Mouse (Mus musculus) intestine, embryonic 16.5 days (tissue): ENCODE measurements around the gene Inpp5a. TPM values are rescaled to one million over a fixed set of nuclear protein-coding genes. Genes with fewer than 3 reads are reported as not detected.
A peak's percentile ranks its signal among the peaks of the same experiment; 100 is the strongest.

Experiments used
- ATAC-seq: fragments of 200-750 bp; cut with Nextera tagmentation; 2 replicates; pipeline ENCODE4 v1.8.0; 2017; ENCODE audit warnings: moderate TSS enrichment, moderate library complexity
- H3K27ac ChIP-seq: fragments of 300-500 bp; sonication (generic); 2 replicates; pipeline ENCODE4 v1.5.1; 2014; ENCODE audit warnings: mild to moderate bottlenecking, low read length
- H3K27me3 ChIP-seq: fragments of 300-500 bp; sonication (generic); replicated peaks from 2 replicates; pipeline ENCODE4 v1.6.1; 2014; ENCODE audit warnings: low read length, control low read depth, mixed read lengths; ENCODE audit not compliant: control insufficient read depth, insufficient read depth
- H3K36me3 ChIP-seq: fragments of 300-500 bp; sonication (generic); 2 replicates; pipeline ENCODE4 v1.6.1; 2014; ENCODE audit warnings: low read length, control low read depth; ENCODE audit not compliant: control insufficient read depth, insufficient read depth
- H3K4me1 ChIP-seq: fragments of 300-500 bp; sonication (generic); 2 replicates; pipeline ENCODE4 v1.6.1; 2014; ENCODE audit warnings: low read length, control low read depth, mixed read lengths; ENCODE audit not compliant: control insufficient read depth, insufficient read depth
- H3K4me2 ChIP-seq: fragments of 300-500 bp; sonication (generic); 2 replicates; pipeline ENCODE4 v1.6.1; 2014; ENCODE audit warnings: low read depth, low read length, control low read depth
- H3K4me3 ChIP-seq: fragments of 300-500 bp; sonication (generic); 2 replicates; pipeline ENCODE4 v1.5.1; 2014; ENCODE audit warnings: mild to moderate bottlenecking, low read length
- H3K9ac ChIP-seq: fragments of 300-500 bp; sonication (generic); 2 replicates; pipeline ENCODE4 v1.6.1; 2014; ENCODE audit warnings: low read depth, low read length
- H3K9me3 ChIP-seq: fragments of 300-500 bp; sonication (generic); 2 replicates; pipeline ENCODE4 v1.6.1; 2016; ENCODE audit warnings: low read length, control low read depth; ENCODE audit not compliant: control insufficient read depth
- WGBS: fragments of 180-500 bp; shearing (Covaris S2); extraction: QIAGEN DNeasy Blood & Tissue Kit; methylation state at CpG from one replicate; pipeline ENCODE4 v1.1.7; 2014; 5-methylcytosine and 5-hydroxymethylcytosine counted together
- polyA plus RNA-seq: library from polyadenylated mRNA; unstranded; fragments of >200 nt; fragmentation: Nextera tagmentation; extraction: Ambion mirVana; gene quantifications from 2 replicates; pipeline ENCODE4 v1.2.1, GENCODE M21; 2015

The Inpp5a gene
- polyA plus RNA-seq, 1 experiment from 2014 or later: 8.9 TPM

- WGBS: 69% methylated on average over 3 of the region's 3 CpGs
- Histone ChIP-seq H3K36me3 (no peaks in the 10 kb centered on the region), H3K27me3 (no peaks in the 10 kb centered on the region), H3K9me3 (no peaks in the 10 kb centered on the region), H3K27ac (no peak overlapping the region), H3K4me2 (no peak overlapping the region), H3K9ac (no peak overlapping the region), H3K4me1 (no peaks in the 10 kb centered on the region), H3K4me3 (no peak overlapping the region)
- no peak for ATAC-seq
Measured at GRCm38 (mm10) chr7:139489721-139490211, 100.9 kb downstream of the Inpp5a start.

- 88% methylated on average over 4 of the region's 4 CpGs for WGBS
- H3K4me3 ChIP-seq: no peak overlapping the region
- no peaks in the 10 kb centered on the region for H3K9me3 ChIP-seq
- no peak overlapping the region for H3K27ac ChIP-seq
- no peak for ATAC-seq
- no peak overlapping the region for H3K4me2 ChIP-seq
- no peaks in the 10 kb centered on the region for H3K36me3 ChIP-seq
- no peak overlapping the region for H3K9ac ChIP-seq
- H3K27me3 ChIP-seq: no peaks in the 10 kb centered on the region
- H3K4me1 ChIP-seq: no peaks in the 10 kb centered on the region
Measured at GRCm38 (mm10) chr7:139492351-139492750, 103.4 kb downstream of the Inpp5a start.

GRCm38 (mm10) chr7:139492946-139493345 is 104.0 kb downstream of the Inpp5a start:
- H3K4me2 ChIP-seq: no peak overlapping the region
- H3K36me3 ChIP-seq: no peaks in the 10 kb centered on the region
- H3K4me3 ChIP-seq: no peak overlapping the region
- no peaks in the 10 kb centered on the region for H3K27me3 ChIP-seq
- H3K4me1 ChIP-seq: no peaks in the 10 kb centered on the region
- no peak for ATAC-seq
- H3K9ac ChIP-seq: no peak overlapping the region
- WGBS: 62% methylated on average over 2 of the region's 2 CpGs
- H3K27ac ChIP-seq: no peak overlapping the region
- H3K9me3 ChIP-seq: no peaks in the 10 kb centered on the region

- WGBS: 72% methylated on average over 6 of the region's 6 CpGs
- no peaks in the 10 kb centered on the region for H3K27me3 ChIP-seq
- H3K9ac ChIP-seq: no peak overlapping the region
- ATAC-seq: no peak
- H3K4me3 ChIP-seq: no peak overlapping the region
- no peaks in the 10 kb centered on the region for H3K9me3 ChIP-seq
- no peak overlapping the region for H3K27ac ChIP-seq
- no peaks in the 10 kb centered on the region for H3K36me3 ChIP-seq
- H3K4me1 ChIP-seq: no peaks in the 10 kb centered on the region
- no peak overlapping the region for H3K4me2 ChIP-seq
Measured at GRCm38 (mm10) chr7:139495791-139496190, 106.9 kb downstream of the Inpp5a start.

- no peak overlapping the region for H3K4me3 ChIP-seq
- no peak for ATAC-seq
- no peaks in the 10 kb centered on the region for H3K36me3 ChIP-seq
- no peak overlapping the region for H3K9ac ChIP-seq
- WGBS: 77% methylated on average over 19 of the region's 19 CpGs
- H3K27me3 ChIP-seq: no peaks in the 10 kb centered on the region
- no peaks in the 10 kb centered on the region for H3K4me1 ChIP-seq
- H3K9me3 ChIP-seq: no peaks in the 10 kb centered on the region
- no peak overlapping the region for H3K27ac ChIP-seq
- H3K4me2 ChIP-seq: no peak overlapping the region
Measured at GRCm38 (mm10) chr7:139498038-139498625, 109.2 kb downstream of the Inpp5a start.

- H3K27me3 ChIP-seq: no peaks in the 10 kb centered on the region
- no peak overlapping the region for H3K27ac ChIP-seq
- H3K4me3 ChIP-seq: no peak overlapping the region
- no peaks in the 10 kb centered on the region; the same call in 1 of the 2 replicates for H3K4me1 ChIP-seq
- no peak overlapping the region for H3K4me2 ChIP-seq
- no peak overlapping the region for H3K9ac ChIP-seq
- H3K36me3 ChIP-seq: no peaks in the 10 kb centered on the region
- no peaks in the 10 kb centered on the region for H3K9me3 ChIP-seq
- WGBS: 89% methylated on average over 7 of the region's 7 CpGs
- ATAC-seq: no peak
Measured at GRCm38 (mm10) chr7:139504064-139504463, 115.2 kb downstream of the Inpp5a start.

GRCm38 (mm10) chr7:139506677-139507412 is 117.9 kb downstream of the Inpp5a start:
- no peak overlapping the region for H3K27ac ChIP-seq
- H3K4me1 ChIP-seq: no peaks in the 10 kb centered on the region; the same call in 1 of the 2 replicates
- no peak overlapping the region for H3K4me2 ChIP-seq
- WGBS: 62% methylated on average over 9 of the region's 9 CpGs
- no peaks in the 10 kb centered on the region for H3K36me3 ChIP-seq
- no peak for ATAC-seq
- no peaks in the 10 kb centered on the region for H3K27me3 ChIP-seq
- no peaks in the 10 kb centered on the region for H3K9me3 ChIP-seq
- H3K9ac ChIP-seq: no peak overlapping the region
- H3K4me3 ChIP-seq: no peak overlapping the region

GRCm38 (mm10) chr7:139508938-139509337 is 120.0 kb downstream of the Inpp5a start:
- Histone ChIP-seq H3K27ac (no peak overlapping the region), H3K4me1 (no peaks in the 10 kb centered on the region; the same call in 1 of the 2 replicates), H3K27me3 (no peaks in the 10 kb centered on the region), H3K4me3 (no peak overlapping the region), H3K4me2 (no peak overlapping the region), H3K36me3 (no peaks in the 10 kb centered on the region), H3K9ac (no peak overlapping the region), H3K9me3 (no peaks in the 10 kb centered on the region)
- no peak for ATAC-seq
- WGBS: 86% methylated on average over 4 of the region's 4 CpGs

DNA sequence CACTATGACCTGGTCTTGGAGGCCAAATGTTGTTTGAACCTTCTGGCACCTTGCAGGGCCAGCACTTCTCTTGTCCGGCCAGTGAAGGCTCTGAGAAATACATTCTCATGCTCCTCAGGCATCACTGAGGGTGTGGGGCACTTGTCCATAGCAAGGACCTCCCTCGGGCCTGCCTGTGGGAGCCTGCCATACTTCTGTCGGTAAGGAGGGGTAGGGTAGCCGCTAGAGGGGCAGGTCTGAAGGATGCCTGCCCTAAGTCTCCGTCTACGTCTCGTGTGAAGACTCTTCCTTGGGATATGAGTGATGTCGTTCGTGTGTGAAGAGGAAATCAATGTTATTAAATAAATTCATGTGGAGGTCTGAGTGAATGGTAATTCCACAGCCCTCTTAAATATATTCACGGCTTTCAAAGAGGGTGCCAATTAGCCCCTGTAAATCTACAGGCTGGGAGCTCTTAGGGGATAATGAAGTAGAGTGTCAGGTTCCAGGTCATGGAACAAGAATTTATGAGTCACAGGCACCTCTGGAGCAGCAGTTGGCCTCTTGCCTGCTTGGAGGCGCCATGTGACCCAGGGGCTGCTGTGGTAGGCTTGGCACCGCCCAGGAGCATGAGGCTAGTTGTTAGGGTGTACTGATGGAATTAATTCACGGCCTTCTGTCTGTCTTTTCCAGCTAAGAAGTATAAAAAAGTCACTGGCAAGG is 127.2 kb downstream of the Inpp5a start:
- no peaks in the 10 kb centered on the region for H3K27me3 ChIP-seq
- WGBS: 80% methylated on average over 13 of the region's 13 CpGs
- H3K36me3 ChIP-seq: 0 out of 2 replicates have a peak, but pooled peaks cover 4% of the 10 kb centered on the region
- no peak overlapping the region for H3K4me2 ChIP-seq
- no peaks in the 10 kb centered on the region for H3K9me3 ChIP-seq
- no peaks in the 10 kb centered on the region for H3K4me1 ChIP-seq
- ATAC-seq: peak; percentile 83
- no peak overlapping the region for H3K9ac ChIP-seq
- no peak overlapping the region for H3K4me3 ChIP-seq
- H3K27ac ChIP-seq: no peak overlapping the region
